Mouse (Mus musculus) heart, postnatal 25 days (tissue): ENCODE measurements around the gene Tex12. TPM values are rescaled to one million over a fixed set of nuclear protein-coding genes. Genes with fewer than 3 reads are reported as not detected.

Experiments
- DNase-seq: peaks from one replicate; pipeline ENCODE4 v3.0.0; 2022; ENCODE audit warnings: low spot score
- intact Hi-C: fragments of 180-260 bp; cut with DNase I; formaldehyde crosslinking; loops from one replicate; pipeline ENCODE4 v1.15.1; 2025
- total RNA-seq, 2 experiments: library from RNA; stranded (reverse); gene quantifications; 2 replicates each; pipeline ENCODE4 v1.2.3; 2021

The Tex12 gene
- total RNA-seq, 2 experiments from 2014 or later = not detected

GRCm38 (mm10) chr9:50565940-50566339 is 4.8 kb upstream of the Tex12 start:
- intact Hi-C loops = no loop called here
- DNase-seq = no peak

- DNase-seq = peak; percentile 4
These were observed 4.0 kb upstream of the Tex12 start for GRCm38 (mm10) chr9:50565173-50565572.

GRCm38 (mm10) chr9:50561918-50562360 is 814 bp upstream of the Tex12 start:
- intact Hi-C loops = no loop called here

More at GRCm38 (mm10) chr9:50565173-50565572, 4.0 kb upstream of the Tex12 start:
- intact Hi-C loops = no loop called here

GRCm38 (mm10) chr9:50555094-50555446 is 6.1 kb downstream of the Tex12 start, which contains the start of gene Bco2:
Gene Bco2, minus strand, starts transcription at chr9:50555181.
- intact Hi-C loops = no loop called here

More at GRCm38 (mm10) chr9:50561918-50562360, 814 bp upstream of the Tex12 start:
- no peak for DNase-seq

GRCm38 (mm10) chr9:50554241-50555093 is 6.7 kb downstream of the Tex12 start, which contains the start of gene Il18:
Gene Il18, plus strand, starts transcription at chr9:50554827.
- peak; percentile 8 for DNase-seq
- intact Hi-C loops = no loop called here

More at GRCm38 (mm10) chr9:50555094-50555446, 6.1 kb downstream of the Tex12 start, which contains the start of gene Bco2:
- DNase-seq = no peak

GRCm38 (mm10) chr9:50553547-50553946 is 7.6 kb downstream of the Tex12 start:
- DNase-seq = no peak
- intact Hi-C loops = no loop called here

- intact Hi-C loops = no loop called here
These were observed 8.9 kb downstream of the Tex12 start for GRCm38 (mm10) chr9:50552206-50552605.

GRCm38 (mm10) chr9:50548936-50549335 is 12.2 kb downstream of the Tex12 start:
- intact Hi-C loops = no loop called here

More at GRCm38 (mm10) chr9:50552206-50552605, 8.9 kb downstream of the Tex12 start:
- DNase-seq = no peak

GRCm38 (mm10) chr9:50547859-50548478 is 13.2 kb downstream of the Tex12 start:
- DNase-seq = no peak
- intact Hi-C loops = no loop called here

More at GRCm38 (mm10) chr9:50548936-50549335, 12.2 kb downstream of the Tex12 start:
- no peak for DNase-seq

- DNase-seq = no peak
- intact Hi-C loops = no loop called here
These were observed 18.7 kb downstream of the Tex12 start for GRCm38 (mm10) chr9:50542401-50542800.

- intact Hi-C loops = no loop called here
- DNase-seq = no peak
These were observed 21.0 kb downstream of the Tex12 start for GRCm38 (mm10) chr9:50540170-50540569.

- intact Hi-C loops = loop anchor here (10.0 kb wide), 1 partner anchor 202 kb away; no protein-coding TSS in a partner anchor
- DNase-seq = no peak
These were observed 23.8 kb downstream of the Tex12 start for GRCm38 (mm10) chr9:50537295-50537694.

GRCm38 (mm10) chr9:50536603-50537135 is 24.5 kb downstream of the Tex12 start:
- intact Hi-C loops = loop anchor here (10.0 kb wide), 1 partner anchor 202 kb away; no protein-coding TSS in a partner anchor
- DNase-seq = no peak

- intact Hi-C loops = loop anchor here (10.0 kb wide), 1 partner anchor 201 kb away; no protein-coding TSS in a partner anchor
- DNase-seq = no peak
These were observed 25.2 kb downstream of the Tex12 start for GRCm38 (mm10) chr9:50535930-50536329.

- intact Hi-C loops = loop anchor here (10.0 kb wide), 1 partner anchor 199 kb away; no protein-coding TSS in a partner anchor
- no peak for DNase-seq
These were observed 27.3 kb downstream of the Tex12 start for GRCm38 (mm10) chr9:50533791-50534190.

- DNase-seq = no peak
- intact Hi-C loops = loop anchor here (10.0 kb wide), 1 partner anchor 199 kb away; no protein-coding TSS in a partner anchor
These were observed 27.8 kb downstream of the Tex12 start for GRCm38 (mm10) chr9:50533328-50533727.

GRCm38 (mm10) chr9:50530890-50531289 is 30.2 kb downstream of the Tex12 start:
- intact Hi-C loops = loop anchor here (10.0 kb wide), 1 partner anchor 196 kb away; no protein-coding TSS in a partner anchor
- no peak for DNase-seq

GRCm38 (mm10) chr9:50528293-50528892 is 32.7 kb downstream of the Tex12 start, which contains the start of gene Pts:
Gene Pts, minus strand, starts transcription at chr9:50528724.
- intact Hi-C loops = loop anchor here (1.0 to 5.0 kb wide), 4 partner anchors 65 to 1031 kb away; no protein-coding TSS in a partner anchor
- DNase-seq = peak; percentile 93

GRCm38 (mm10) chr9:50527860-50528259 is 33.3 kb downstream of the Tex12 start:
- DNase-seq = no peak
- intact Hi-C loops = loop anchor here (1.0 to 5.0 kb wide), 4 partner anchors 65 to 1031 kb away; no protein-coding TSS in a partner anchor
